Mouse (Mus musculus): ENCODE measurements around the gene Ifna16. TPM values are rescaled to one million over a fixed set of nuclear protein-coding genes. Genes with fewer than 3 reads are reported as not detected.

Gene Ifna16
- total RNA-seq, 2 experiments from 2014 or later, result not detected

DNA sequence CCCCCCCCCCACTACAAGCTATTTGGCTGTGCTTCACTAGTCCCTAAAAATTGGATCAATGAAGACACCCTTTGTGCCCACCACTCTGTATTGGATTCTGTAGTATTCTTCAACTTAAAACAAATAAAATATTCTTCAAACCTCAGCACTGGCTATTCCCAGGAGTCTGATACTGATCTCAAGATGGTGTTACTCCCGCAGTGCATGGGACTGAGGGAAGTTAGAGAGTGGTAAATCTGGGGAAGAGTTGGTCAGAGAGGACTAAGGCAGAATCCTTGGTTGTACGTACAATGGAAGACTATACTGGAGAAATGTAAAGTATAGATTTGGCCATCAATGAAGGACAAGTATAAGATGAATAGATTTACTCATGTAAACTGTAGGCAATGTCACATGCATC is 34.2 kb downstream of the Ifna16 start:
- no peak for DNase-seq

DNA sequence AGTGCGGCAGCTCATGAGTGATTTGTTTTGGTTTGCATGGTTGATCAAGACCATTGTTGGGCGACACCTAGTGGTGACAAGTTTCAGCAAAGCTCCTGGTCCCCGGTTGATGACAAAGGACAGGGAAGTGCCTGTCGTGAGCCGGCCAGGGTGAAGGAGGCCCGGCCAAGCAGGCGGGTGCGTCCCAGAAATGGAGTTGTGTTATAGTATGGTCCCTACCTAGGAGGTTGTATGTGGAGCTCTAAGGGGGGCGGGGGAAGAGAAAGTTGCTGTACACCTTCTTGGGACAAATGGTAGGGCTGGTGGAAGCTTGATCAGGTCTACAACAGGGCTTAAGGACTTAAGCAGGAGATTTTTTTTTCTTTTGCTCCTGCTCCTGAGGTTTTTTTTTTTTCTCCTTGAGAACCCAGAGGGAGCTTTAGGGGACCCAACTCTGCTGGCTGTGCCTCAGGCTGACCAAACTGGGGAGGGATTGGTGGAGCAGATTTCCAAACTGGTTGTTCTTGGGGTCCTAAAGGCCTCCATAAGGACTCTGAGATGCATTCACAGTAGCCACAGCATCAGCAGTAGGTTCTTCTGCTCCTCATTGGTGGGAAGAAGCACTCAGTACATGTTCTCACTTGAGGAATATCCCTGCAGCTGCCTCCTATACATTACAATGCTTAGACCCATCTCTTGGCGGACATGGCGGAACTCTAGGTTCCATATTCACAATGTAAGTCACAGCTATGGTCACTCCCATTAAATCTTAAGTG is 35.5 kb downstream of the Ifna16 start:
- DNase-seq, result peak; percentile 97

DNA sequence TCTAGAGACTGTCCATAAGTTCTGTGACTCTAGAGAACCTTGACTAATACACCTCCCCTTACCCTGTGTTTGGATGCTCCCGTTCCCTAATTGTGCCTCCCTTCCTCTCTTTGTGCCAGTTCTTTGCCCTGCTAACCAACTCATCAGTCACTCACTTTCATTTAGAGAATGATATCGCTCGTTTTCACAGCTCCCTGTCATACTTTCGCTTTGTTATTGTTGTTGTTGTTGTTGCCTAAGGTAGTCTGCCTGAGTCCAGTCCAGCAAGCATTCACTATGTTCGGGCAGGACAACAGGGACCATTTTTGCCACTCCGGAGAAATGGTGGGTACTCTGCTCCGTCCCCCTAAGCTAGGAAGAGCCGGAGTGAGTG is 36.0 kb downstream of the Ifna16 start:
- DNase-seq, result no peak

DNA sequence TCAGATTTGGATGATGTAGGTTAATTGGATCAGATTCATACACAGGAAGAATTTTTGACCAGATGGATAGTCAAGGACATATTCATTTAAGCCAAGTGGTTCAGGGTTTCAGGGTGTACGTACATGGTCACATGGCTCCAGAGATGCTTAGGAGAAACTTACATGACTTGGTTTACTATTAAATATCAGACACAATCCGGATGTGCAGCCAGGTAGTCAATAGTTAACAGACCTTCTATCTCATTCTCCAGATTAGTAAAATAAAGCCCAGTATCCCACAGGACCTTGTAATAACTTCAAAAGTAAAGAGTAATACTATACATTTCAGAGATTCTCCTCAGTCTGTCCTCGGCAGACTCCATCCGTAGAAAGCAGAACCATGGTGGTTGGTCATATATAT is 42.4 kb downstream of the Ifna16 start, which contains the start of gene C87499:
C87499 (minus strand) TSS at position 101 of the 400 bp plus-strand sequence.
- DNase-seq, result no peak

Other genes starting within 250 kb of the Ifna16 start
- 1 to 10 TPM; 4.8 to 5.4 TPM for gene Hacd4, start 238.0 kb downstream of the Ifna16 start, total RNA-seq (2021)
- not detected for gene Ifnb1, start 154.2 kb downstream of the Ifna16 start, total RNA-seq (2021)
- gene Ifna15, start 118.7 kb downstream of the Ifna16 start, total RNA-seq (2021), result not detected
- gene Ifna14, start 105.1 kb downstream of the Ifna16 start, total RNA-seq (2021), result not detected
- gene Ifna9, start 84.5 kb downstream of the Ifna16 start, total RNA-seq (2021), result not detected
- not detected for gene Ifna12, start 73.5 kb downstream of the Ifna16 start, total RNA-seq (2021)
- gene C87499, start 42.5 kb downstream of the Ifna16 start, total RNA-seq (2021), result not detected
- gene Ifna13, start 32.5 kb downstream of the Ifna16 start, total RNA-seq (2021), result not detected
- gene Ifna2, start 7.0 kb upstream of the Ifna16 start, total RNA-seq (2021), result not detected
- gene Ifnab, start 14.4 kb upstream of the Ifna16 start, total RNA-seq (2021), result not detected
- gene Gm26566, start 44.9 kb upstream of the Ifna16 start, total RNA-seq (2021), result 1 to 10 TPM in 1 of 2 experiments, under 1 TPM in 1; 0.60 to 1.2 TPM
- 10 to 100 TPM; 74.5 to 81.4 TPM for gene Klhl9, start 45.5 kb upstream of the Ifna16 start, total RNA-seq (2021)
- gene Gm13271, start 77.9 kb upstream of the Ifna16 start, total RNA-seq (2021), result not detected
- gene Gm13283, start 83.2 kb upstream of the Ifna16 start, total RNA-seq (2021), result under 1 TPM in 1 of 2 experiments, not detected in 1; 0.24 TPM
- not detected for gene Gm13290, start 96.9 kb upstream of the Ifna16 start, total RNA-seq (2021)
- gene Gm13289, start 100.0 kb upstream of the Ifna16 start, total RNA-seq (2021), result not detected
- not detected for gene Gm13272, start 102.9 kb upstream of the Ifna16 start, total RNA-seq (2021)
- not detected for gene Ifnz, start 105.2 kb upstream of the Ifna16 start, total RNA-seq (2021)
- gene Gm13276, start 108.8 kb upstream of the Ifna16 start, total RNA-seq (2021), result not detected
- gene Gm13277, start 111.7 kb upstream of the Ifna16 start, total RNA-seq (2021), result not detected
- not detected for gene Gm13278, start 114.6 kb upstream of the Ifna16 start, total RNA-seq (2021)
- gene Gm13275, start 117.6 kb upstream of the Ifna16 start, total RNA-seq (2021), result not detected
- gene Gm13279, start 120.5 kb upstream of the Ifna16 start, total RNA-seq (2021), result not detected
- gene Gm13285, start 122.7 kb upstream of the Ifna16 start, total RNA-seq (2021), result under 1 TPM in 1 of 2 experiments, not detected in 1; 0.21 TPM
- not detected for gene Gm13287, start 126.3 kb upstream of the Ifna16 start, total RNA-seq (2021)
- gene Gm13288, start 128.6 kb upstream of the Ifna16 start, total RNA-seq (2021), result not detected
- gene Ifna7, start 139.3 kb upstream of the Ifna16 start, total RNA-seq (2021), result not detected
- gene Ifna11, start 143.0 kb upstream of the Ifna16 start, total RNA-seq (2021), result not detected
- not detected for gene Ifna6, start 150.5 kb upstream of the Ifna16 start, total RNA-seq (2021)
- not detected for gene Ifna5, start 158.6 kb upstream of the Ifna16 start, total RNA-seq (2021)
- not detected for gene Ifna4, start 164.9 kb upstream of the Ifna16 start, total RNA-seq (2021)
- gene Ifna1, start 173.2 kb upstream of the Ifna16 start, total RNA-seq (2021), result not detected
- gene Ifne, start 203.3 kb upstream of the Ifna16 start, total RNA-seq (2021), result not detected

Measured in adrenal gland, postnatal 10 days (tissue).